Mouse (Mus musculus) lung, postnatal 14 days (tissue): ENCODE measurements at regions not wholly inside any gene's neighbourhood (a gene's known extent, or its start where the extent isn't known, plus 50 kb on each side); places are given as distances from the start of the nearest gene placed in this dataset.
"Not testable (repeated sequence)": the region's sequence is repeated elsewhere in the genome, so short reads cannot be mapped to it uniquely, and the experiment has no call there.

Source experiments
- DNase-seq: peaks from one replicate; pipeline ENCODE4 v3.0.0; 2021

GRCm38 (mm10) chr13:45130516-45131249, 52.2 kb downstream of the Gm9817 start:
- DNase-seq = no peak

DNA sequence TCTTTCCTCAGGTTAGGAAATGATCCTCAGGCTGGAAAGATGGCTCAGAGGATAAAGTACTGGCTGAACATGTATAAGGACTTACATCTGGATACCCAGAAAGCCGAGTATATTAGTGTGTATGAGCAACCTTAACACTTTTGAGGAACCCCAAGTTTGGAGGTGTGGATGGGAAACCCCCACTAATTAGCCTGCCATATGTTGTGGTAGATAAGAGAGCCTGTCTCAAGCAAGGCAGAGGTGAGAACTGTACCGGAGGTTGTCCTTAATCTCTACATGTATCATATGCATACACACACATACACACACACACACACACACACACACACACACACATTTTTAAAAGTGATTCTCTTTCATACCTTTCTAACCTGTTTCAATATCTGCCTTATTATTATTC, 62.1 kb downstream of the Gm9817 start:
- no peak for DNase-seq

DNA sequence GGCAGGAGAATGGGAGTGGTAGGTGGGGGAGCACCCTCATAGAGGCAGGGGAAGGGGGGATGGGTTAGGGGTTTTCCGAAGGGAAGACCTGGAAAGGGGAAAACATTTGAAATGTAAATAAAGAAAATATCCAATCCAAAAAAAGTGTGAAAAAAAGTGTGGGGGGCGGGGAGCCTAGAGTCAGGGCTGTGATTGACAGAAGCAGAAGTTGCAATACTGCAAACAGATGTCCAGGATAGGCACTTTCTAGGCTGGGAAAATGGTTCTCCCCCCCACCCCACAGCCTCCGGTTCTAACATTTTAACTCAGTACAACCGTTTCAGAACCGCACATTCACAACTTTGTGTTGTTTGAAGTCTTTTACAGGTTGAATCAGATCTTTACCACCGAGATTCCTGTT, 66.6 kb downstream of the Gm9817 start:
- DNase-seq = no peak

DNA sequence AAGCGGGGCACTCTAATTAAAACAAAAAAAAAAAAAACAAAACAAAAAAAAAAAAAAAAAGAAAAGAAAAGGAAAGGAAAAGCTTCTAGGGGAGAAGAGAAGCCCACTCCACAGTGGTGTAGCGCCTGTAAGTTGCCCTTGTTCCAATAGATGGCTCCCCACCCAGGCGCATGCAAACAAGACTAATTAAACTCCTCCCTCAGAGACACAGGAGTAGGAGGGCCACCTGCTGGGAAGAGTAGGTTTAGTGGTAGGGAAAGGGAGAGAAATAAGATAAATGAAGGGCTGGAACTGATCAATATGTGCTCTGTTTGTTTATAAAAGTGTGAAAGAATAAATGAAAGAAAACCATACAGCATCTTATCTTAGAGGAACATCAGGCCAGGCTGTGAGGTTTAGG, 77.7 kb downstream of the Gm9817 start:
- peak; percentile 5 for DNase-seq

GRCm38 (mm10) chr13:45156982-45157381, 78.5 kb downstream of the Gm9817 start:
- DNase-seq = no peak

GRCm38 (mm10) chr13:45160281-45160680, 81.8 kb downstream of the Gm9817 start:
- DNase-seq = no peak

GRCm38 (mm10) chr13:45164001-45164778, 85.7 kb downstream of the Gm9817 start:
- no peak for DNase-seq

- no peak for DNase-seq
These were observed 86.7 kb downstream of the Gm9817 start for GRCm38 (mm10) chr13:45165159-45165558.

- no peak for DNase-seq
These were observed 91.2 kb downstream of the Gm9817 start for GRCm38 (mm10) chr13:45169716-45170115.

- DNase-seq = no peak
These were observed 94.6 kb downstream of the Gm9817 start for GRCm38 (mm10) chr13:45173139-45173538.

DNA sequence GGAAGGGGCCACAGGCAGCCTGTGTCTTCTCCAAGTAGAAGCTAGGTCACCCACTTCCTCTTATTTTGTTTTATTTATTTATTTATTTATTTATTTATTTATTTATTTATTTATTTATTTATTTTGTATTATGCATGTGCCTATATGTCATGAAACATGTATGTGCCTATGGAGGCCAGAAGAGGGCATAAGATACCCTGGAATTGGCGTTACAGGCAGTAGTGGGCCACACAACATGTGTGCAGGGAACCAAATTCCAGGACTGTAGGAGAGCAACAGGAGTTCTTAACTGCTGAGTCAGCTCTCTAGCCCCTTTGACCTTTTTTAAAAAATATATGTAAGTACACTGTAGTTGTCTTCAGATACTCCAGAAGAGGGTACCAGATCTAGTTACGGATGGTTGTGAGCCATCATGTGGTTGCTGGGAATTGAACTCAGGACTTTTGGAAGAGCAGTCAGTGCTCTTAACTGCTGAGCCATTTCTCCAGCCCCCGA, 97.3 kb downstream of the Gm9817 start:
- not testable (repeated sequence) for DNase-seq

DNA sequence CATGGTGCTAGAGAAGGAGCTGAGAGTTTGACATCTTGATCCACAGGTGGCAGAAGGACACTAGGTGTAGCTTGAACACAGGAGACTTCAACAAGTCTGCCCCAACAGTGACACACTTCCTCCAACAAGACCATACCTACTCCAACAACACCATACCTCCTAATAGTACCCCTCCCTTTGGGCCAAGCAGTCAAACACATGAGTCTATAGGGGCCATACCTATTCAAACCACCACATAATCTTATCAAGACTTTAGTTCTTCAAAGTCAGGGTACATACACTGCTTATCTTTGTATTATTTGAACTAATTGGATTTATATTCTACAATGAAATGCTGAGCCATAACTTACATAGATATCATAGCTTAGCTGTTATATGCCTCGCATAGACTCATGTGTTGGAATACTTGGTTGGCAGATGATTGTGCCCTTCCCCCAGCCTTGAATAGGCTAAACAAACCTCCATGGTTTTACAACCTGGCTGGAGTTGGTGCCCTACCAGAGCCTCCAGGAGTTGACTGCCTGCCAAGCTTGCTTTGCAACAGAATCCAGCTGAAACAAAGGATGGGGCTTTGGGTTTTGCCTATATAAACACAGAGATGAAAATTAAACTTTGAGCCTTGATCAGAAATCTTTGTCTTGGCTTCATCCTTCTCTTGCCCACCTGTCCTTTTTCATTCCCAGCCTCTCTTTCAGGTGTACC, 103.2 kb downstream of the Gm9817 start:
- no peak for DNase-seq

GRCm38 (mm10) chr13:45189389-45189788, 110.9 kb downstream of the Gm9817 start:
- no peak for DNase-seq

DNA sequence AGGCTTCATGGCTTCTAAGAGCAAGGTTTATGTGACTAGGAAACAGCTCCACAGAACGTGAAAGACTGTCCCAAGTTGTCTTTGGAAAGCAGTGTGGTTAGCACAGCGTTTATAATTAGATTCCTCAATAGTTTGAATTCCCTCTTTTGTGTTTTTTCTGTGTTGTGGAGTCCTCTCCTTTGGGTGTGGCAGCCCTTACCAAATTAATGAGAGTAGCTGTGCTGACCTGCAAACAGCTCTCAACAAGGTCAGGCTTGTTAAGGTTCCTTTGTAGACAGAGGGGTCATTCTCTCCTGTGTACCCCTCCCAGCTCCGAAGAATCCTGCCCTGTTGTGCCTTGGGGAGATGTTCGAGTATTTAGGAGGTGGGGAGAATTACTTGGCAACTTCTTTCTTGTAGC, 111.7 kb downstream of the Gm9817 start:
- DNase-seq = no peak

GRCm38 (mm10) chr13:45192079-45192478, 113.6 kb downstream of the Gm9817 start:
- no peak for DNase-seq

DNA sequence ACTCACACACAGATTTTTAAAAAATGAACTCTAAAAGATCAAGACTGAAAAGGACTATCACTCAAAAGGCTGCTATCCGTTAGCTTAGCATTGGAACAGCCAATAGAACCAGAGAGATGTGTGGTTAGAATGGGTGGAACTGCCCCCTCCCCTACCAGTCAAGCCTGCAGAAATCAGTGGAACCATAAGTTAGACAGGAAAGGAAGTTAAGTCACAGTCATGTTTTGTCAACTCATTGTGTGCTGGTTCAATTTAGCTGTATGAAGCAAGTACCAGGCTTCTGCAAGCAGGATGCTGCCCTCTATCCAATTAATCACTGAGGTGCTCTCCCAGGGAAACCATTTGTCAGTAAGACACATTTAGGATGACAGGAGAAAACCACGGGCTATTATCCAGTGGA, 117.1 kb downstream of the Gm9817 start:
- DNase-seq = no peak

GRCm38 (mm10) chr13:45196363-45196762, 117.9 kb downstream of the Gm9817 start:
- no peak for DNase-seq

- no peak for DNase-seq
These were observed 122.1 kb downstream of the Gm9817 start for GRCm38 (mm10) chr13:45200511-45201120.

- DNase-seq = peak; percentile 17
These were observed 126.4 kb downstream of the Gm9817 start for GRCm38 (mm10) chr13:45204856-45205255.

- no peak for DNase-seq
These were observed 130.2 kb downstream of the Gm9817 start for GRCm38 (mm10) chr13:45208540-45209197.

GRCm38 (mm10) chr13:45211241-45211640, 132.7 kb downstream of the Gm9817 start:
- no peak for DNase-seq

DNA sequence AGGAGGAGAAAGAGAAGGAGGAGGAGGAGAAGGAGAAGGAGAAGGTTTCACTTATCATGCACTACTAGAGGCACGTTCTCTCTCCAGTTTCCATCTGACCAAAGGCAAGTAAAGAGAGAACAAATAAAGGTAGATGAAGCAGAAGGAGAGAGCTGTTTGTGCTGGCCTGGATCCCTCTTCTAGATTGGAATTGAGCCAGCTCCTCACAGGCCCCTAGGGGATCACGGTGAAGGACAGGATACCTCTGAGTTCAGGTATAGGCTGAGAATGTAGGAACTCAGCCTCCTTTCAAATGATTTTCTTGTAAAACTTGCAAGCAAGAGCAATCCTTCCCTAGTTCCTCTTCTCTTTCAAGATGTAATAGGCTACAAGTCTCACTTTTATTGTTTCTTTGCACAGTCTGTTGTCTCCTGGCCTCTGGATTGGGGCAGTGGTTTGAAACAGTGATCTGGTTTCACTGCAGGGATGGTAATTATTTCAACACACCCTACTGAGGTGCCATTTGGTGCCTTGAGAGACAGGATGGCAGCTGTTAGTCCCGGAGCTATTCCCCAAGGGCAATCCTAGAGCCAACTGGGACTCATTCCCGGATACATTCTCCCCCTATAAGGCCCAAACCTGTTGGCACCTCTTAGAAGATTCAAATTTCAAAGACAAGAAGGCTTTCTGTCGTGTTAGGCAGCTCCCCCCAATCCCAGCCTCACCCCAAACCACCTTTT, 134.8 kb downstream of the Gm9817 start:
- no peak for DNase-seq
